Mouse (Mus musculus): ENCODE data around the gene Afg1l. TPM values are rescaled to one million over a fixed set of nuclear protein-coding genes. Genes with fewer than 3 reads are reported as not detected.

Afg1l gene
- polyA plus RNA-seq, 1 experiment from 2014 or later = 9.6 TPM

DNA sequence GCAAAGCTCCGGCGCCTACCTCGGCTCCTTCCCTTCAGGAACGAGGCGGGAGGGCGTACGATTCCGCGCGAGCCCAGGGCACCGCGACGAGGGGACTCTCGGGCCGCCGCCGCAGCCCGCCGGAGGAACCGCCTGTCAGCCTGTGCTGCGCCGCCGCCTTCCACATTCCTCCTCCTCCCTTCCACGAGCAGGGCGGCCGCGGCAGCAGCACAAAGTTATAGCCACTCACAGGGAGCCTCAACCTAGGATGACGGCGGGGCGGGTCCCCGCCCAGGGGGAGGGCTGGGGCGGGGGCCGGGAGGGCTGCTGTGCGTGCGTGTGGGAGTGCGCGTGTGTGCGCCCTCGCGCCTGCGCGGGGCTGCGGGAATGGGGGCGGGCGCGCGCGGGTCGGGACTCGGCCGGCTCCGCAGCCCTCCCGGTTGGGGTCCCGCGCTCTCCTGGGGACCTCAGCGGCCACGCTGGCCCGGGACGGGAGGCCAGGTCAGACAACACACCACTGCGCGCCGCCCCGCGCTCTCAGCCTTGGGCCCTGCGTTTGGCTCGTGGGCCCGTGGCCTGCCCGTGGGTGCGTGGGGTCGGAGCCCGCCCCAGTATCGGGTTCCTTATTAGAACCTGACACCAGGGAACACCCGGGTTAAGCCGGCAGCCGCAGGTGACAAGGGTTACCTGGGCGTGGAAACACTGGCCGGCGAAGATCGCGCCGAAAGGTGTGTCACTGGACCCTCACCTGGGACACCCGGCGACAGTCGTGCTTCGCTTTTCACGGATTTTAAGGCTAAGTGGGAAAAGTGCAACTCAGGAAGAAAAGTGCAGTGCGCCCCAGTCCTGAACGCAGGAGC is 201.6 kb downstream of the Afg1l start, which contains the start of gene Foxo3:
TSS of gene Foxo3 (minus strand) at position 249 of the 839 bp plus-strand sequence.
- WGBS = under 1% methylated on average over 87 of the region's 88 CpGs

DNA sequence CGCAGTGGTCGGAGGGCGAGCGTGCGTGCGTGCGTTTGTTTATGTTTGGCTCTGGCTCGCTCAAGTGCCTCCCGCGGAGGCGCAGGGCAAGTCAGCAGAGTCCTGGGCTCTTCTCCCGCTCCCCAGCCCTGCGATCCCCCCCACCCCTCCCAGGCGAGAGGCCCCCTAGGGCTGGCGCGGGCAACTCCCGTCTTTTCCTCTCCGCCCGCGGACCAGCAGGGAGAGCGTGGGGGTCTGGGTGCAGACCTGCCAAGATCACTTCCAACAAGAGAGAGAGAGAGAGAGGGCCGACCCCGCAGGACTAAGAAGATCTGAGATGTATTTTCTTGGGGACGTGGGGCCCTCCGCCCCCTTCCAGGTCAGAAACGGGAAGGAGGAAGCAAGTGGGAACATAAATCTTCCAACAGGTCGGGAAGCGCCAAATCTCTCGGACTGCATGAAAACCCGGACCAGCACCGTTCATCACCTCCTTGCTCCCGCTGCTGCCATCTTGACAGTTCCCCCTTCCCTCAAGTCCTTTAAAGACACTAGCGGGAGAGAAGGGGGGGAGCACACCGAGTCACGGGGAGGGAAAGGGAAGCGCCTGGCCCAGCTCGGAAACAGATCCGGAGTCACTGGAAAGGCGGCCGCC is 202.4 kb downstream of the Afg1l start:
- peak overlapping the region; percentile 68 for H3K4me3 ChIP-seq (replicated peaks; ENCODE audit: low read length)
- DNase-seq (ENCODE audit: low spot score) (peak; percentile 61), ATAC-seq (ENCODE audit: low FRiP score) (peak; percentile 0; the same call in 1 of the 2 replicates)
- H3K4me2 ChIP-seq (replicated peaks) = peak overlapping the region; percentile 97
- no peaks in the 10 kb centered on the region for H3K9me3 ChIP-seq (ENCODE audit: control insufficient read depth, low read length)
- under 1% methylated on average over 38 of the region's 40 CpGs for WGBS
- no peaks in the 10 kb centered on the region for H3K36me3 ChIP-seq (replicated peaks; ENCODE audit: control insufficient read depth, insufficient read depth)
- H3K9ac ChIP-seq = peak overlapping the region; percentile 74
- H3K4me1 ChIP-seq (replicated peaks; ENCODE audit: control insufficient read depth, insufficient read depth, low read length) = peaks cover 28% of the 10 kb centered on the region
- H3K27me3 ChIP-seq (ENCODE audit: control insufficient read depth, insufficient read depth, low read length) = peaks cover 13% of the 10 kb centered on the region
- H3K27ac ChIP-seq = peak overlapping the region; percentile 96

More for the DNA sequence above, 201.6 kb downstream of the Afg1l start, which contains the start of gene Foxo3:
- Histone ChIP-seq H3K9ac (peak within 1 kb of the TSS; percentile 74), H3K27me3 (ENCODE audit: control insufficient read depth, insufficient read depth, low read length) (peaks cover 13% of the 10 kb centered on the region), H3K4me2 (replicated peaks) (peak within 1 kb of the TSS; percentile 97), H3K4me3 (replicated peaks; ENCODE audit: low read length) (peak within 1 kb of the TSS; percentile 68), H3K27ac (peak within 1 kb of the TSS; percentile 96), H3K9me3 (ENCODE audit: control insufficient read depth, low read length) (no peaks in the 10 kb centered on the region), H3K36me3 (replicated peaks; ENCODE audit: control insufficient read depth, insufficient read depth) (no peaks in the 10 kb centered on the region), H3K4me1 (replicated peaks; ENCODE audit: control insufficient read depth, insufficient read depth, low read length) (peaks cover 28% of the 10 kb centered on the region)
- ATAC-seq (ENCODE audit: low FRiP score) = peak; percentile 79
- DNase-seq (ENCODE audit: low spot score) = peak; percentile 89

DNA sequence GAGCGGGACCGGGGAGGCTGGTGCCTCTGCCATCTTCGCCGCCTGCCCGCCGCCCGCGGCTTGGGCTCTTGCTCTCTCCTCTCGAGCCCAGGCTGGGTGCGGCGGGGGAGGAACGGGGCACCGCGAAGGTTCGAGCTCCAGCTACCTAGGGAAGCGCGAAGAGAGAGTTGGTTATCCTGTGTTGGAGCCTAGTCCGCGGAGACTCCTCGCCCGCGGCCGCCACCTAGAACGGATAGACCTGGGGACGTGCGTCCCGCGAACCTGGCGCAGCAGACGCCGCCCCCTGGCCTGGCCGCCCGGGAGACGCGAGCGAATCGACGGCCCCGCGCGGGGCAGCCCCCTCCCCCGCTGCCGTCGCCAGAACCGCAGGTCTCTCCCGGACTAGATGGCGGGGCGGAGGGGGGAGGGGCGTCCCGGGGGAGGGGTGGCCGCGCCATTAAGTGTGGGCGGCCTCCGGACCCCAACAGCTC is 202.9 kb downstream of the Afg1l start:
- Histone ChIP-seq H3K27ac (peak overlapping the region; percentile 96), H3K9me3 (ENCODE audit: control insufficient read depth, low read length) (no peaks in the 10 kb centered on the region), H3K4me1 (replicated peaks; ENCODE audit: control insufficient read depth, insufficient read depth, low read length) (peaks cover 28% of the 10 kb centered on the region), H3K36me3 (replicated peaks; ENCODE audit: control insufficient read depth, insufficient read depth) (no peaks in the 10 kb centered on the region), H3K27me3 (ENCODE audit: control insufficient read depth, insufficient read depth, low read length) (peaks cover 13% of the 10 kb centered on the region), H3K9ac (peak overlapping the region; percentile 74), H3K4me3 (replicated peaks; ENCODE audit: low read length) (peak overlapping the region; percentile 68), H3K4me2 (replicated peaks) (peak overlapping the region; percentile 97)
- no peak for ATAC-seq (ENCODE audit: low FRiP score)
- no peak for DNase-seq (ENCODE audit: low spot score)
- WGBS = under 1% methylated on average over 29 of the region's 54 CpGs

DNA sequence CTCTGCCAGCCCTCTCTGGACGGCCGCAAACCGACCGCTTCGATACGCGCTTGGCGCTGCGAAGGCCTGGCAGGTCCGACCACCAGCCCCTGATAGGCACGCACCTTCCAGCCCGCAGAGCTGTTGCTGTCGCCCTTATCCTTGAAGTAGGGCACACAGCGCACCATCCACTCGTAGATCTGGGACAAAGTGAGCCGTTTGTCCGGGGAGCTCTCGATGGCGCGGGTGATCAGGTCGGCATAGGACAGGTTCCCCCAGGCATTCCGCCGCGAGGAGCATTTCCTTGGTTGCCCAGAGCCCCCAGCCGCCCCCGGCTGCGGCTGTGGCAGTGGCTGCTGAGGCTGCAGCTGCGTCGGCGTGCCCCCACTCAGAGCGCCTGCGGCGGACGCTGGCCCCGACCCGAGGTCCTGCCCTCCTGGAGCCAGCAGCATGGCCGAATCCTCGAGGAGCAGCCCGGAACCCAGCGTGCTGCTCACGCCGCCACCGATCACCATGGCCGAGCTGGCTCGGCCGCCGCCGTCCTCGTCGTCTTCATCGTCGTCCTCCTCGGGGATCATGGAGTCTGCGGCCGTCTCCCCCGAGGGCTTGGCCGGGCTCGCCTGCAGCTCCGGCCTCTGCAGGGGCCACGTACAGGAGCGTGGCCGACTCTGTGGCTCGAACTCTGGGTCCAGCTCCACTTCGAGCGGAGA is 203.5 kb downstream of the Afg1l start:
- peaks cover 13% of the 10 kb centered on the region for H3K27me3 ChIP-seq (ENCODE audit: control insufficient read depth, insufficient read depth, low read length)
- ATAC-seq (ENCODE audit: low FRiP score) (no peak), DNase-seq (ENCODE audit: low spot score) (no peak)
- H3K9me3 ChIP-seq (ENCODE audit: control insufficient read depth, low read length) = no peaks in the 10 kb centered on the region
- peak overlapping the region; percentile 74 for H3K9ac ChIP-seq
- under 1% methylated on average over 65 of the region's 65 CpGs for whole genome bisulfite sequencing
- H3K36me3 ChIP-seq (replicated peaks; ENCODE audit: control insufficient read depth, insufficient read depth) = no peaks in the 10 kb centered on the region
- H3K4me2 ChIP-seq (replicated peaks) = peak overlapping the region; percentile 97
- H3K4me1 ChIP-seq (replicated peaks; ENCODE audit: control insufficient read depth, insufficient read depth, low read length) = peaks cover 28% of the 10 kb centered on the region
- peak overlapping the region; percentile 68 for H3K4me3 ChIP-seq (replicated peaks; ENCODE audit: low read length)
- 0 out of 2 replicates have a peak overlapping the region, but pooled peaks have one; percentile 96 for H3K27ac ChIP-seq

DNA sequence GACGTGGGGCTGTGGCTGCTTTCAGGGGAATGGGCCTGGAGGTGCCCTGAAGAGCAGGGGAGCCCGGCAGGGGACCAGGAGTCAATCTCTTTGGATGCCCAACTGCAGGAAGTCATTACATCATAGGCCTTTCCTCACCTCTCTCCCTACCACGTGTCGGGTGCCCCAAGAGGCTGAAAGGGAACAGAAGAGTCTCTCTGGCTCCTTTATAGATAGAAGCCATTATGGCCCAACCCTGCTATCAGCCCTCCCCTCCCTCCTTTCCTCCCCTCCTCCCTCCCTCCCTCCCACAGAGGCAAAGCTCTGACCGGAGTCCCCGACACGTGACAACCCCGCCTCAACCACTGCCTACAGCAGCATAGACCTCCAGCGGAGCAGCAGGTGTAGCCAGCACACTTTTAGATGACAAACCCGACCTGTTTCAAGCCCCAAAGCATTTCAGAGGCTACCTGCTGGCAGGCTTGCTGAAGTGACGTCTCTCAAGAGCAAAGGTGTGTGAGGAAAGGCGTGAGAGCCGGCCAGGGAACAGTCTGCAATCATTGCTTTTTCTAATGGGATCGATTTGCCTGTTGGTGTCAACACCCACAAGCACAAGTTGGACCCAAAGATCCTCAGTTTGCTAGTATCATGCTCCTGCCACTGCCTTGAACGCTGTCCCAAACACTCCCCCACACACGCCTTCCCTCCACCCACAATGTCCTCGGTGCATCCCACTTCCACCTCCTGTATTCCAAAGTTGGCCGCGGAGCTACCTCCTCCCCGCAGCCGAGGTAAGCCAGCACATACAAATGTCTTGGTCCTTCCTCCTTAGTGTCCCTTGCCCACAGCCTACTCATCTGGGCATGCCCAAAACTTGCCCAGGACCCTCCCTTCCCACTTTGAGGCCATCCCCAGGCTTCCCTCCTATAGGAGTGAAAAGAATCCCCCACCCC is 204.3 kb downstream of the Afg1l start:
- no peak for ATAC-seq (ENCODE audit: low FRiP score)
- H3K36me3 ChIP-seq (replicated peaks; ENCODE audit: control insufficient read depth, insufficient read depth) = no peaks in the 10 kb centered on the region
- H3K9ac ChIP-seq = peak overlapping the region; percentile 74
- H3K9me3 ChIP-seq (ENCODE audit: control insufficient read depth, low read length) = no peaks in the 10 kb centered on the region
- peak overlapping the region; percentile 97 for H3K4me2 ChIP-seq (replicated peaks)
- H3K27ac ChIP-seq = no peak overlapping the region
- H3K27me3 ChIP-seq (ENCODE audit: control insufficient read depth, insufficient read depth, low read length) = peaks cover 13% of the 10 kb centered on the region
- peak overlapping the region; percentile 68 for H3K4me3 ChIP-seq (replicated peaks; ENCODE audit: low read length)
- peaks cover 28% of the 10 kb centered on the region for H3K4me1 ChIP-seq (replicated peaks; ENCODE audit: control insufficient read depth, insufficient read depth, low read length)
- DNase-seq (ENCODE audit: low spot score) = no peak
- 8% methylated on average over 21 of the region's 21 CpGs for WGBS

DNA sequence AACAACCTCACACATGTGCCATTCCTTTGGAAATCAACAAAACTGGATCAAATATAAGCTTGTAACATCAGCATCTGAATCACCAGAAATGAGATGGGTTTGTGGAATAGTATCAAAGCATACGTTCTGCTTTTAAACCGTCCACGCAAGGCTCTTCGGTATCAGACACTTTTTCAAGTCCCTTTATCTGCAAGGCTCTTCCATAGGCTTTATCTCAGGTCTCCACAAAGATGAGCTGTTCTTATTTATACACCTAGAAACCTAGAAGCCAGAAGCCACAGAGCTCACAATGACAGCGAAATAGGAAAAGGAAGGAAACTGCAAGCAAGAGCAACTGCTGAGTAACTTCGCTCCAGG is 205.0 kb downstream of the Afg1l start:
- DNase-seq (ENCODE audit: low spot score) (no peak), ATAC-seq (ENCODE audit: low FRiP score) (no peak)
- Histone ChIP-seq H3K4me3 (replicated peaks; ENCODE audit: low read length) (peak overlapping the region; percentile 68), H3K4me2 (replicated peaks) (peak overlapping the region; percentile 97), H3K9me3 (ENCODE audit: control insufficient read depth, low read length) (no peaks in the 10 kb centered on the region), H3K27me3 (ENCODE audit: control insufficient read depth, insufficient read depth, low read length) (peaks cover 13% of the 10 kb centered on the region), H3K36me3 (replicated peaks; ENCODE audit: control insufficient read depth, insufficient read depth) (no peaks in the 10 kb centered on the region), H3K4me1 (replicated peaks; ENCODE audit: control insufficient read depth, insufficient read depth, low read length) (peaks cover 23% of the 10 kb centered on the region), H3K9ac (no peak overlapping the region), H3K27ac (no peak overlapping the region)
- WGBS = 62% methylated on average over 6 of the region's 6 CpGs

DNA sequence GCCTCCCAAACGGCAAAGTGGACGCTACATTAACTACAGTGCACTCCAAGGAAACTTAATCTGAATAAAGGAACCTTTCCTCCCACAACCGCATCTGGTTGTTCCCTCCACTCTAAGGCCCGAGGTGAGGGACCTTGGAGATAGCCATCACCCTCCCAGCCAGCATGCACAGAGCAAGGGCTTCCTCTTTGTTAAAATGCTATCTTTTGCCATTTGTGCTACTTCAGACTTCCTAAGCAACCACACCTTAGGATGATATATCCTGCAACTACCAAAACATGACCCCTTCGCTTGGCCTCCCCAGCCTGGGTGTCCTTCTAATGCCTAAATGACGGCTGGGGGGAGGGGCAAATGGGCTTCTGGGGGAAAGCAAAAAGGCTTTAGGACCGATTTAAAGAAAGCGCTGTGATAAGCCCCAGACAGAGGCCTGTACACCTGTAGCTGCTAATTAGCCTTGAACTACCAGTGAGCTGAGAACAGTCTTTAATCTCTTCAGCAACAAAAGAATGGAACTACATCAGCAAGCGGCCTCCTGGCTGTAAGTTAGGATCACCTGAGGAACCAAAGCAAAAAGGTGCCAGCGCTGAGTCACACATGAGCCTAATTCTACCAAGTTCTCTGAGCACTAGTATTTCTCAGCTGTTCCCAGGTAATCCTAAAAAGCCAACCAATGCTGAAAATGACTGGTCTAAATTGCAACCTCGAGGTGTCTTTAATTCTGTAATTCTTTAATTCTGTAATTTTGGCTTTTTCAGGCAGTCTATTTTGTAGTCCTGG is 206.7 kb downstream of the Afg1l start:
- Histone ChIP-seq H3K9ac (no peak overlapping the region), H3K4me2 (replicated peaks) (no peak overlapping the region), H3K9me3 (ENCODE audit: control insufficient read depth, low read length) (no peaks in the 10 kb centered on the region), H3K4me1 (replicated peaks; ENCODE audit: control insufficient read depth, insufficient read depth, low read length) (peaks cover 21% of the 10 kb centered on the region), H3K27ac (no peak overlapping the region), H3K4me3 (replicated peaks; ENCODE audit: low read length) (no peak overlapping the region), H3K36me3 (replicated peaks; ENCODE audit: control insufficient read depth, insufficient read depth) (no peaks in the 10 kb centered on the region), H3K27me3 (ENCODE audit: control insufficient read depth, insufficient read depth, low read length) (peaks cover 13% of the 10 kb centered on the region)
- WGBS = 64% methylated on average over 11 of the region's 11 CpGs
- ATAC-seq (ENCODE audit: low FRiP score) = no peak
- DNase-seq (ENCODE audit: low spot score) = no peak
